Mouse (Mus musculus): ENCODE data around the gene Gcnt2.

Gcnt2 gene

DNA sequence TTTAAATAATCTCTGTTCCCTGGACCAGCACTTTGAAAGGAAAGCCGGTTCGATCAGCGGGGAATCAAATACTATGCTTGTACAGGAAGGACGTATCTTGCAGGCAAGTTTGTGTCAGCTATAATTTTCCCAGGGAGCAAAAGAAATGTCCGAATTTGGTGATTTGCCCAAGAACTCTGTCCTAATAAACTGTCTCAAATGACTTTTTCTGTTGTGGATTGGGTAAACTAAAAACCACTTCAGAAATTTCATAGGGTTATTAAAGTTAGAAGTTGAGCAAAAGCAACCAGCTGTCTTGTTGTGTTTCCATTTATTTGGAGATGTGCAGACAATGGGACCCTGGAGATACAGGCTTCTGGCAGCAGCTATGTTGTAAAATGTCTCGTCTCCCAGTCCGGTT lies 47.7 kb downstream of the Gcnt2 start:
- no peak for DNase-seq

GRCm38 (mm10) chr13:40908044-40908443 lies 48.5 kb downstream of the Gcnt2 start:
- DNase-seq: no peak

GRCm38 (mm10) chr13:40909060-40909459 lies 49.5 kb downstream of the Gcnt2 start:
- no peak for DNase-seq

- no peak for DNase-seq
Measured at GRCm38 (mm10) chr13:40910047-40910446, 50.5 kb downstream of the Gcnt2 start.

DNA sequence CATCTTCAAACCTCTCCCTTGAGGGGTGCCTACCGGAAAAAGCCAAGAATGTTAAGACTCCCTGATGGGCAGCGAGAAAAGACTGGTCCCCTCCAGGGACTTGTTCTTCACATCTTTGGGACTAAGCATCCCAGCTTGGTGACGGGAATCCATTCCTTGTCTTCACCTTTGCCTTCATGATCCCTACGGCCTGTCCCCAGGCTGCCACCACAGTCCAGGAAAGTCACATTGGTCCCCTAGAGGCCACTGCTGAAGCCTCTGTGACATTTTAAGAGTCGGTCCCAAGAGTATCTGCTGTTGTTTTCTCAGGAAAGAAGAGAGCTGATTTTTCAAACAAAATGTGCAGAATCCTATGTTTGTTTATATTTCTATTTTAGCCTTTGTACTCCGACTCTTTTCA lies 52.4 kb downstream of the Gcnt2 start:
- no peak for DNase-seq

DNA sequence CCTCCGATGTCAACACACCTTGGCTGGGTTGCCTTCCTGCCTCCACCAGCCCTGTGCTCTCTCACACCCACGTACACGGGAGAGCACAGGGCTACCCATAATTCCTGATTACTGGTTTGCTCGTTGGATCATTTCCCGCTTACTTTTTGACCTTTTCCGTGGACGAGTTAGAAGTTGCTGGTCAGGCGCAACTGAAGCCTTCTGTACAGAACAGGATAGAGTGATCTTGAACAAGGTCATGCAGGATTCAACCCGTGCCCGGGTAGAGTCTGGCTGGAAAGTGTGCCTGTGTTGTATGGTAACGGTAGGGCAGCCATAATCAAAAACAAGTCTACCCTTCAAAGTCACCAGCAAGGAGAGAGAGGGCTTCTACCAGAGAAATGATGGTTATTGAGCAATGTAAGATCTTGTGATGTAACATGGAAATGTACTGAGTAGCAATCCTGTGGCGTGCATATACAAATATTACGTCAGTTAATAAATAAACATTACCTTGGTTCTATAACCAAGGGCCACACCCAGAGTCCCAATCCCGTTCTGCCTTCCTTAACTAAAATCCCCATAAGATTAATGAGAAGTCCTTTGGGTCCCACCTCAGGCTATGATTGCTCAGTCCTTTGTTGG lies 54.0 kb downstream of the Gcnt2 start:
- no peak for DNase-seq

DNA sequence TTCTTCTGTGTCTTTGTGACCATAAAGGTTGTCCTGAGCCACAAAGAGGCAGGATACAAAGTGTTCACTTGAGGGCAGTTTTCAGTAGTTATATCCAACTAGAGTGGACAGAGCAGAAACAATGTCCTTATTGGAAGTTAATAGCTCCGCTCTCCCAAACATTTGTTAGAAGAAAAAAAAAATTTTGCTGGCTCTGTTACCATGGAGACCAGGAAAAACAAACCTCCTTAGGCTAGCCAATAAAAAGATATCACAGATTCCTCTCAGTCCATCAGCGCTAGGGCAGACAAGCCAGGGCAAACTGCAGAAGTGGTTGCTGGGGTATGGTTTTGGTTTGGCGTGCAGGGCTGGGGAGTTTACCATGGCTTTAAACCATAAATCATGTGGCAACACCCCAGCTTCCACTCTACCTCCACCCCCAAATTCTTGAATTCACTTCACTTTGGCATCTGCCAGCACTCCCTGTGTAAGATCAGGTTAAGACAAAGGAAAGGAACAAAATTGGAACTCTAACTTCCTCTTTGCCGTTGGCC lies 54.6 kb downstream of the Gcnt2 start:
- DNase-seq: no peak

DNA sequence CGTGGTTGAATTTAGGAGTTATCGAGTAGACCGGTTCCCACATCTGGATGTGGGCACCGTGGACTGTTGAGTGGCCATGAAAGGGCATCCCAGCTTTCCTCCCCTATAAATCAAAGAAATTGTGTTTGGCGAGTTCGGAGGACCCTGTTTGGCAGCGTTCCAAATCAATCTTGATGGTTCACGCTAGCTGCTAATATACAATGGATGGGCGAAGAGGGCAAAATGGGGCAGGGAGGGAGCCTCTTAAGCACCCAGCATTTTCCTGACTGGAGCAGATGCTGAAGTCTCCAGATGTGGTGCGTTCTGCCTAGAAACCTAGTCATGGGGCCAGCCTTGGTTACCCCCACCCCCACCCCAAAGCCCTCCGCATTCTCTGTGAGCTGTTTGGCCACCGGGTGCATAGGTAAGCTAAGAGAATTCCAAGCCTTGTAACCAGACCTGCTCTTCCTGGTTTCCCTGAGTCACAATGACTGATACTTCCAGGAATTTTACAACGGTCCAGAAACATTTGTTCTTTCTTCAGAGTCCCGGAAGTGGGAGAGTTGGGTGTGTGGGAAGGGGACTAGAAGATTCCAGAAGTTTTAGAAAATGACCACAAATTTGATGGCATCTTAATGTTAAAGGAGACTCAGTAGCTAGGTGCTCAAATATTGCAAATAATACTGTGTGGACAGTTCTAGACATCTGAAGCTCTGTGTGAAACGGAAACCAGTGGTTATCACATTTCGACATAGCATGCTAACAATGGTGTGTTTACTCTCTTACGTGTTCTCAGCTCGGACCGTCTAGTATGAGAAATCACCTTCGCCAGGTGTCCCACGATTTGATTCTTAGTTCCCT lies 57.0 kb downstream of the Gcnt2 start:
- DNase-seq: peak in 1 of 2 experiments; percentile 19

DNA sequence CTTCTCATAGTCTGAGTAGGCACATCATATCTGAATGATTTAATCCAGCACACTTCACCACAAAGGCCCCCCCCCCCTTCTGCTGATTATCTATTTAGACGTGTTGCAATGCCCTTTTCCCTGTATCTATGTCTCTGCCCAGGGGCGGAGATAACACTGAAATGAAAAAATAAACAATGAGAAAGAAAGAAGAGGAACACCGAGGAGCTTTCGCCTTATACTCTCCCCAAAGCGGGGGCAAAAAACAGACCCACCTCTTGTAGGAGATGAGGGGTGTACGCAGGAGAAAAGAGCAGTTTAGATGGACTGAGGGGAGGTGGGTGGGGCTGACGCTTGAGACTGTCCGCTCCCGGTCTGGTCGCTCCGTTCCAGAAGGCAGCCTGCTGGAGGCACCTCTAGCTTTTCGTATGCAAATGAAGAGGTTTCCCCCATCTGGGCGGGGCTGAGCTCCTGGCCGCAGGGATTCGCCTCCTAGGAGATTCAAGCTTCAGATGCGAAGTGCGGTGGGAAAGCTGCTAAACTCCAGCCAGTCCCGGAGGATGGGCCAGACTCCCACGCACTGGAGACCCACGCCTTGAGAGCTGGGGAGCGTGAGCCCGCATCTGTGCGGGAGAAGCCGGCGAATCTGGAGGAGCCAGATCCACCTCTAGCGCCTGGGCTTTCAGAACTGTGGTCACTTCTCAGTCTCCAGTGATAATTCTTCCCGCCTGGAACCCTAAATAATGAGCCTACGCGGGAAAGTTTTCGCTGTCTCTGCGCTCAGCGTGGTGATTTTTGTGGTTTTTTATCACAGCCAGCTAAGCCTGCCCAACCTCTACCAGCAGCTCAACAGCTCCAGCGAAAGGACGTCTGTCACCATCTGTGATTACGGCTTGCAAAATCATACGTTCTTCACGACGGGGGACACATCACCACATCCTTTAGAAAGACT lies 57.9 kb downstream of the Gcnt2 start:
- peak; percentile 42 to 57 for DNase-seq

GRCm38 (mm10) chr13:40921326-40922059 lies 61.9 kb downstream of the Gcnt2 start:
- peak; percentile 22 to 38 for DNase-seq

DNA sequence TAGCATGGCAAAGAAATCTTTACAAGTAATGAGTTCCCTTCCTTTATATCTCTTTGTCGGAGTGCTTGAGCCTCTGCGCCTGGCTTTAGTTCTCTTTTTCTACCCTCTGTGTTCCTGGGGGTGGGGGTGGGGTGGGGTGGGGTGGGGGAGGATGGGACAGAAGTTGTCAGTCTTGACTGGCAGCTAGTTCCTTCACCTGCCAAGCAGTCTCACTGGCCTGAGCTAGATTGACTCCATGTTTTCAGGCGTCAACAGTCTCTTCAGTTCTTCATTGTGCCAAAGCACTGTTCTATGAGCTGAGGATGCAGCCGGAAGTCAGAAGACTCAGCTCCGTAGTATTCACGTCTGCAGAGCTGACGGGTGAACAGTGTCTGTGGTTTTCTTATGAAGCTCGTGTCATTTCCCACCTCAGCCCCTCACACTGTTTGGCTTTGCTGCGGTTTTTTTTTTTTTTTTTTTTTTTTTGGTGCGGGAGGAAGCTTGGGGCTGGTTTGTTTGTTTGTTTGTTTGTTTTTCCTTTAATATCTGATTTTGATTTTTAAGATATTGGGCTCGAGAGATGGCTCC lies 62.8 kb downstream of the Gcnt2 start:
- no peak for DNase-seq

DNA sequence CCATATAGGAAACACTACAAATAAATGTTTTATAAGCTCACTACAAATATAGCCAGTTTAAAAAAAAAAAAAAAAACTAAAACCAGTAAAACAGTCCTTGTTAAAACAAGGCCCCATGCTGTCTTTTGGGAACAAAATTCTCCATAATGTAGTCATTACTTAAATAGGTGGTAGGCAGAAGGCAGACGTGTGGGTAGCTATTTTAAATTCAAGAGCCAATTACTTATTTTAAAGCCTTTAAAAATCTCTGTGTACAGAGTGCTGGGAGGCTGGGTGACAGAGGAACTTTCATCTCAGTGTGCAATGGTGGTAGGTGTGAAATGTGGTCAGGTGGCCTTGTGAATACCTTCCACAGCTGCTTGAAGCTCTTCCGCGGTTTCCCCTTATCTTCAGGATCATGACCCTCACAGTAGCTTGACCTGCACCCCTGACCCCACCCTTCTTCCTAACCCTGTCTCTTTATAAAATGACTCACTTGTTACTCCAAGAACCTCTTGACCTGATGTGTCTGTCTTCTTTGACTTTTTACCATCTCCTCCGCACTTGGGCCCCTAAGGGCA lies 64.3 kb downstream of the Gcnt2 start:
- DNase-seq: no peak

DNA sequence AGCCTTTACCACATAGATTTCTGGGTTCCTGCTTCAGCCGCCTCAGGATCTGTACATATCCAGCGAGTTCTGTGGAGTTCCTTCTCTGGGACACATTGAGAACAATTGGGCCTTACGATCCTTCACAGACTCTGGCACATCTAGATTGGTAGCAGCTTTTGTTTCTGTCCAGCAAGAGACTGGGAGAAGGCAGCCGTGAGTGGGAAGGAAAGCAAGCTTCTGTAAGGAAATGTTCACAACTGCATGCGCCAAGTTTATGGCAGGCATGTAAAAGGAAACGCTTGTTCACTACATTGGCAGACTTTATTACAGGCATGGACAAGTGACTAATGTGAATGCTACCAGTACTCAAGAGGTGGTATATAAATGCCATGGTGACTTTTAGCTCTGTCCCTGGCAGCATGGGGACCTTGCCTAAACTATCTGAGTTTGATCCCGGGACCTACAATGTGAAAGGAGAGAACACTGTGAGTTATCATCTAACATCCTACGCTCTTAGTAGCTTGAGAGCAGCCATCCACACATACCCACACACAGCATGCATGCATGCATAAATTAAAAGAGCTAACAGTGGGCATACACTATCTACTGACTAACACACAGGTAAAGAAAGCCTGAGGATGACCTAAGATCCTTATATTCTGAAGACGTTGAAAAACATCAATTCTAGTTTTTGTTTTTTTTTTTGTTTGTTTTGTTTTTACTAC lies 68.8 kb downstream of the Gcnt2 start:
- DNase-seq: no peak

DNA sequence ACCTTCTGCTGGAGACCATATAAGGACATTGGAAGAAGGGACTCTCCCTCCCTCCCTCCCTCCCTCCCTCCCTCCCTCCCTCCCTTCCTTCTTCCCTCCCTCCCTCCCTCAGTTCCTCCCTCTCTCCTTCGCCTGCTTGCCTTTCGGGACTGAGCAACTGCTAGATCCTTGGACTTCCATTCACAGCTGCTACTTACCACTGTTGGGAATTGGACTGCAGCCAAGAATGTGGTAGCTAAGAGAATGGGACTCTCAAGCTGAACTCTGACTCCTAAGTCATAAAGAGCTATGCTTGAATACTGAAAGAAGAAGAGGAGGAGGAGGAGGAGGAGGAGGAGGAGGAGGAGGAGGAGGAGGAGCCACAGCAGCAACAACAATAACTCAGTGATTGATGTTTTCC lies 72.3 kb downstream of the Gcnt2 start:
- DNase-seq: peak; percentile 10 to 18

- no peak for DNase-seq
Measured at GRCm38 (mm10) chr13:40932573-40932972, 73.0 kb downstream of the Gcnt2 start.

GRCm38 (mm10) chr13:40934341-40934740 lies 74.8 kb downstream of the Gcnt2 start:
- DNase-seq: no peak

- no peak for DNase-seq
Measured at GRCm38 (mm10) chr13:40937586-40937985, 78.0 kb downstream of the Gcnt2 start.

DNA sequence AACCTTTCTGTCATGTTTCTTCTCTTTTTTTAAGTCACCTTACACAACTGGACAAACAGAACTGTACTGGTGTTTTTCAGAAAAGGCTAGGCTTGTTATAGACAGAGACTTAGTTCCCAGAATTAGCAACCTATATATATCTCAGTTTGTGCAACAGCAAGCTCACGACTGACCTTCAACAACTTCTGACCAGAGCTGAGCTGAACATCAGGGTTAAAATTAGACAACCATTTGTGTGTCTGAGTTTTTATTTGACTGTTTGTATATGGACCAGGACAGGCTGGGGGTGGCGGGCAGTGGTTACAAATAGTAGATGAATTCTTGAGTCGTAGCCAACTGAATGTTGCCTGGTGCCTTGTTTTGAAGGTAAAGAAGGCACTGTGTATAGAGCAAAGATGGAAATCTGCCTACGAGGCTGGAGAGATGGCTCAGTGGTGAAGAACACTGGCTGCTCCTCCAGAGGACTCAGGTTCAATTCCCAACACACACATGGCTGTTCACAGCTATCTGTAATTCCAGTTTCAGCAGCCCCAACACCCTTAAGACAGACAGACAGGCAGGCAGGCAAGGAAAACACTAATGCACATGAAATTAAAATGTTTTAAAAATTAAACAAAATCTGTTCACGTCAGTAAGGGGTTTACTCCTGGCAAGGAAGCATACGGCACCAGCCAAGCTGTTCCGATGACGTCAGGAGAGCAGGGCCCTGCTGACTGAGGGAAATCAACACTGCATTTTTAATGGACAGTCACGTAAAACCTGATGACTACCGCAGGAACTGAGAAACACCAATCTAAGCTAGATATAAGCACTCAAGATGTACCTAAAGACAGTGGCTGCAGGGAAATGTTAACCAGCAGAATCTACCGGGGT lies 79.2 kb downstream of the Gcnt2 start:
- DNase-seq: peak in 1 of 2 experiments; percentile 11

DNA sequence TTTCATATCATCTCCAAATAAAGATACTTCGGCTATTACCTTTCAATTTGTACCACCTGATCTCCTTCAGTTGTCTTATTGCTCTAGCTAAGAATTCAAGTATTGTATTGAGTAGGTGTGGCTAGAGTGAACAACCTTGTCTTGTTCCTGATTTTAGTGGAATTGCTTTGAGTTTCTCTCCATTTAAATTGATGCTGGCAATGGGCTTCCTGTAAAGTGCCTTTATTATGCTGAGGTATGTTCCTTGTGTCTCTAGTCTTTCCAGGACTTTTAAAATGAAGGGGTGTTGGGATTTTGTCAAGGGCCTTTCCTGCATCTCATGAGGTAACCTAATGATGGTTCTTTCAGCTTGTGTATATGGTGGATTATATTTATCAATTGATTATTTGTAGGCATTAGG lies 83.5 kb downstream of the Gcnt2 start:
- DNase-seq: no peak

- no peak for DNase-seq
Measured at GRCm38 (mm10) chr13:40943936-40944335, 84.4 kb downstream of the Gcnt2 start.

Measured in cerebellum, postnatal 10 days (tissue).